Mouse (Mus musculus): ENCODE measurements around the gene Mboat7. TPM values are rescaled to one million over a fixed set of nuclear protein-coding genes. Genes with fewer than 3 reads are reported as not detected.
A peak's percentile ranks its signal among the peaks of the same experiment; 100 is the strongest.

Mboat7 gene
- total RNA-seq, 1 experiment, result 34.4 TPM

- Histone ChIP-seq H3K4me3 (ENCODE audit: insufficient read depth in 1 of 2, low read depth in 1 of 2, low read length in 2 of 2, poor library complexity in 1 of 2, severe bottlenecking in 1 of 2) (no peak overlapping the region), H3K9ac (ENCODE audit: insufficient read depth, low read depth, low read length, poor library complexity, severe bottlenecking) (no peak overlapping the region)
- in situ Hi-C loops (cut with MboI; ENCODE audit: low sequenced_read_pairs in 2 of 2, unreplicated experiment in 2 of 2), result no loop called here
Observed at GRCm38 (mm10) chr7:3676371-3676770, 17.0 kb downstream of the Mboat7 start.

DNA sequence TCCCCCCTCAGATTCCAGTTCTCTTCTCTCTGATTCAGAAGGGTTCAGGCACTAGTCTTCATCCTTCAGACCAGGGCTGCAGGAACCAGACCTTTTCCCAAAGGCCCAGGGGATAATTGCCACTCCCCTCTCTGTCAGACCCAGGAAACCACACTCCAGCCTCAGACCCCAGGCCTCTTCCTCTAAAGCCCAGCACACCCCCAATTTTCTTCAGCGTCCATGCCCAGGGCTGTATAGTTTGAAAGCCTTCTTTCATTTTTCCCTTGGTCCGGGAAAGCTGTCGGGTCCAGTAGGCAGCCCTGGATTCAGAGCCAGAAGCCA, 18.1 kb downstream of the Mboat7 start:
- DNase-seq (ENCODE audit: low read depth, low spot score), result no peak
- peaks cover 3% of the 10 kb centered on the region; the same call in 1 of the 2 replicates for H3K36me3 ChIP-seq (ENCODE audit: control insufficient read depth, insufficient read depth, low read length, poor library complexity, severe bottlenecking)
- H3K4me3 ChIP-seq (ENCODE audit: insufficient read depth in 1 of 2, low read depth in 1 of 2, low read length in 2 of 2, poor library complexity in 1 of 2, severe bottlenecking in 1 of 2), result no peak overlapping the region
- H3K4me1 ChIP-seq (ENCODE audit: control insufficient read depth in 2 of 2, insufficient read depth in 2 of 2, low read length in 2 of 2, poor library complexity in 1 of 2), result peaks cover 0 to 6% of the 10 kb centered on the region in 2 experiments; a peak in 1 of 4 replicates
- in situ Hi-C loops (cut with MboI; ENCODE audit: low sequenced_read_pairs in 2 of 2, unreplicated experiment in 2 of 2), result no loop called here
- no peak for TF ChIP-seq ZC3H11A (IDR thresholded peaks at IDR 0.05; ENCODE audit: borderline replicate concordance, low read depth, low read length)
- no peaks in the 10 kb centered on the region for H3K9me3 ChIP-seq (ENCODE audit: control insufficient read depth, insufficient read depth, low read depth, low read length)
- H3K27ac ChIP-seq (ENCODE audit: insufficient read depth, low read depth, low read length, poor library complexity, severe bottlenecking), result no peak overlapping the region
- H3K9ac ChIP-seq (ENCODE audit: insufficient read depth, low read depth, low read length, poor library complexity, severe bottlenecking), result no peak overlapping the region

More at GRCm38 (mm10) chr7:3676371-3676770, 17.0 kb downstream of the Mboat7 start:
- H3K27ac ChIP-seq (ENCODE audit: insufficient read depth, low read depth, low read length, poor library complexity, severe bottlenecking), result no peak overlapping the region
- DNase-seq (ENCODE audit: low read depth, low spot score), result no peak
- peaks cover 3% of the 10 kb centered on the region; the same call in 1 of the 2 replicates for H3K36me3 ChIP-seq (ENCODE audit: control insufficient read depth, insufficient read depth, low read length, poor library complexity, severe bottlenecking)
- no peaks in the 10 kb centered on the region for H3K9me3 ChIP-seq (ENCODE audit: control insufficient read depth, insufficient read depth, low read depth, low read length)
- TF ChIP-seq ZC3H11A (IDR thresholded peaks at IDR 0.05; ENCODE audit: borderline replicate concordance, low read depth, low read length) (no peak), CHD2 (IDR thresholded peaks at IDR 0.05; ENCODE audit: low read depth, low read length) (no peak), ZNF384 (IDR thresholded peaks at IDR 0.05; ENCODE audit: low read depth, low read length) (no peak), MAFK (IDR thresholded peaks at IDR 0.05; ENCODE audit: insufficient read depth, low read depth, low read length) (no peak), HCFC1 (IDR thresholded peaks at IDR 0.05; ENCODE audit: borderline replicate concordance, insufficient read depth, low read length) (no peak)
- peaks cover 0 to 6% of the 10 kb centered on the region in 2 experiments; a peak in 1 of 4 replicates for H3K4me1 ChIP-seq (ENCODE audit: control insufficient read depth in 2 of 2, insufficient read depth in 2 of 2, low read length in 2 of 2, poor library complexity in 1 of 2)

GRCm38 (mm10) chr7:3674507-3675227, 18.7 kb downstream of the Mboat7 start:
- TF ChIP-seq CHD2 (IDR thresholded peaks at IDR 0.05; ENCODE audit: low read depth, low read length), result no peak
- TF ChIP-seq ZC3H11A (IDR thresholded peaks at IDR 0.05; ENCODE audit: borderline replicate concordance, low read depth, low read length), result 0 out of 2 replicates have a peak, but pooled peaks have one; percentile 34
- in situ Hi-C loops (cut with MboI; ENCODE audit: low sequenced_read_pairs in 2 of 2, unreplicated experiment in 2 of 2), result no loop called here
- peaks cover 0 to 6% of the 10 kb centered on the region in 2 experiments; a peak in 1 of 4 replicates for H3K4me1 ChIP-seq (ENCODE audit: control insufficient read depth in 2 of 2, insufficient read depth in 2 of 2, low read length in 2 of 2, poor library complexity in 1 of 2)
- H3K27ac ChIP-seq (ENCODE audit: insufficient read depth, low read depth, low read length, poor library complexity, severe bottlenecking), result no peak overlapping the region
- no peaks in the 10 kb centered on the region for H3K9me3 ChIP-seq (ENCODE audit: control insufficient read depth, insufficient read depth, low read depth, low read length)
- H3K9ac ChIP-seq (ENCODE audit: insufficient read depth, low read depth, low read length, poor library complexity, severe bottlenecking), result no peak overlapping the region
- H3K4me3 ChIP-seq (ENCODE audit: insufficient read depth in 1 of 2, low read depth in 1 of 2, low read length in 2 of 2, poor library complexity in 1 of 2, severe bottlenecking in 1 of 2), result no peak overlapping the region
- DNase-seq (ENCODE audit: low read depth, low spot score), result peak; percentile 88
- H3K36me3 ChIP-seq (ENCODE audit: control insufficient read depth, insufficient read depth, low read length, poor library complexity, severe bottlenecking), result peaks cover 3% of the 10 kb centered on the region; the same call in 1 of the 2 replicates

- peaks cover 6% of the 10 kb centered on the region; the same call in 1 of the 2 replicates for H3K36me3 ChIP-seq (ENCODE audit: control insufficient read depth, insufficient read depth, low read length, poor library complexity, severe bottlenecking)
- TF ChIP-seq ZC3H11A (IDR thresholded peaks at IDR 0.05; ENCODE audit: borderline replicate concordance, low read depth, low read length), result no peak
- TF ChIP-seq MAFK (IDR thresholded peaks at IDR 0.05; ENCODE audit: insufficient read depth, low read depth, low read length), result no peak
- no peak for TF ChIP-seq HCFC1 (IDR thresholded peaks at IDR 0.05; ENCODE audit: borderline replicate concordance, insufficient read depth, low read length)
- TF ChIP-seq CHD2 (IDR thresholded peaks at IDR 0.05; ENCODE audit: low read depth, low read length), result no peak
- TF ChIP-seq ZNF384 (IDR thresholded peaks at IDR 0.05; ENCODE audit: low read depth, low read length), result no peak
- 0 out of 2 replicates have a peak overlapping the region, but pooled peaks have one; percentile 22 for H3K27ac ChIP-seq (ENCODE audit: insufficient read depth, low read depth, low read length, poor library complexity, severe bottlenecking)
- H3K9me3 ChIP-seq (ENCODE audit: control insufficient read depth, insufficient read depth, low read depth, low read length), result no peaks in the 10 kb centered on the region
- peak overlapping the region; percentile 51; the same call in 1 of the 2 replicates for H3K9ac ChIP-seq (ENCODE audit: insufficient read depth, low read depth, low read length, poor library complexity, severe bottlenecking)
- peak overlapping the region; percentile 52 to 56 for H3K4me3 ChIP-seq (ENCODE audit: insufficient read depth in 1 of 2, low read depth in 1 of 2, low read length in 2 of 2, poor library complexity in 1 of 2, severe bottlenecking in 1 of 2)
- peak; percentile 45 for DNase-seq (ENCODE audit: low read depth, low spot score)
- peaks cover 0 to 4% of the 10 kb centered on the region in 2 experiments; a peak in 2 of 4 replicates for H3K4me1 ChIP-seq (ENCODE audit: control insufficient read depth in 2 of 2, insufficient read depth in 2 of 2, low read length in 2 of 2, poor library complexity in 1 of 2)
- in situ Hi-C loops (cut with MboI; ENCODE audit: low sequenced_read_pairs in 2 of 2, unreplicated experiment in 2 of 2), result no loop called here
Observed at GRCm38 (mm10) chr7:3666921-3667391, 26.4 kb downstream of the Mboat7 start.
